Mouse (Mus musculus) monocyte, adult 5-6 weeks (primary cell): ENCODE data around the gene Dgka. TPM values are rescaled to one million over a fixed set of nuclear protein-coding genes. Genes with fewer than 3 reads are reported as not detected.
"Not testable (repeated sequence)": the region's sequence is repeated elsewhere in the genome, so short reads cannot be mapped to it uniquely, and the experiment has no call there.

Source experiments
- ATAC-seq: fragments of 153-309, 156-312 bp; replicated peaks from 2 replicates; pipeline ENCODE4 v1.8.0; 2017; ENCODE audit warnings: mild to moderate bottlenecking; ENCODE audit not compliant: low TSS enrichment, insufficient number of reproducible peaks, severe bottlenecking, poor library complexity, low FRiP score
- total RNA-seq: library from RNA; stranded (forward); fragments of 200-1000, 200-491, 200-594 nt; gene quantifications from 3 replicates; pipeline ENCODE4 v1.2.3, GENCODE M21; 2017

The Dgka gene
- total RNA-seq, 1 experiment from 2014 or later: 86.0 TPM

DNA sequence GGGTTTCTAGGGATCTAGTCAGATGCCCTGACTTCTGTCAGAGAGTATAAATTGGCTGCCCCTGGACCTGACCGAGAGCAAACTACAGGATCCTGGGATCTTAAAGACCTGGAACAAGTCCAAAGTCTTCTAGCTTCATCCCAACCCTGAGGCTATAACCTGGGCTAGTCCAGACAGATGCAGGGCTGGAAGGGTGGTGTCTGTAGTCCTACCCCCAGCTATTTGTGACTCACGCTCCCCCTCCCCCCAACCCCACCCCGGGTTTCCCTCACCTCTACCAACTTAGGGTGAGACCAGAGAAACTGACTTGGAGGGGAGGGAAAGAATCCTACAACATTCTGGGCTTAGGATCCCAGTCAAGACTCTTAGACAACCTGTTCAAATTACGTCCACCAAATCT is 2.0 kb downstream of the Dgka start:
- ATAC-seq: no peak

DNA sequence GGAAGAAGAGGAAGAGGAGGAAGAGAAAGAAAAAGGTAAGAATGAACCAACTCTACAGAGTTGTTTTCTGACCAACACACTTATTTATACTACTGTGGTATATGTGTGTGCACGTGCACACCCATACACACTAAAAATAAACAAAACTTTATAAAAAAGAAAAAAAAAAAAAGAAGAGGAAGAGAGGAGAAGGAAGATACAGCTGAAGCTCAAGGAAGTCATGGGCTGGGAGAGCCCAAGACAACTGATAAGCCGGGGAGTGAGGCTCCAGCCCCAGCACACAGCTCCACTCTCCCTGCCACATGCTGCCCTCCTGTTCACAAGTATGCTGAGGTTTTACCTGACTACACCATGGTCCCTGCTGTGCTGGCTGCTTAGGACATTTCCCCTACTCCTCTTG is 4.4 kb downstream of the Dgka start:
- no peak for ATAC-seq

DNA sequence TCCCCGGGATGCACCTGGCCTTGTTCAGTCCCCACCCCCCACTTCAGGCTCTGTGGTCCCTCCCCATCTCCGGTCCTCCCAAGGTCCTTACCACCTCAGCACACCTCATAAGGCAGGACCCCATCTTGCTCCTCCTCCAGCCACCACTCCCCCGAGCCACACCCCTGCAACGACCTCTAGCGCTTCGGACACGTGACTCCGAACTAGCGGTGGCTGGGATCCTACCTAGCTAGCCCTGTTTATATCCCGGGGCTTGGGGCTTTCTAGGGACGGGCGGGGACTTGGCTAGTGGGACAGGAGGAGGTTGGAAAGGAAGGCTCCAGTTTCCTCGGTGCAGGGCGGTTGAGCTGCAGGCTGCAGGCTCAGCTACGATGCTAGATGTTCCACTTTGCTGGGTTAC is 7.2 kb downstream of the Dgka start:
- ATAC-seq: no peak

DNA sequence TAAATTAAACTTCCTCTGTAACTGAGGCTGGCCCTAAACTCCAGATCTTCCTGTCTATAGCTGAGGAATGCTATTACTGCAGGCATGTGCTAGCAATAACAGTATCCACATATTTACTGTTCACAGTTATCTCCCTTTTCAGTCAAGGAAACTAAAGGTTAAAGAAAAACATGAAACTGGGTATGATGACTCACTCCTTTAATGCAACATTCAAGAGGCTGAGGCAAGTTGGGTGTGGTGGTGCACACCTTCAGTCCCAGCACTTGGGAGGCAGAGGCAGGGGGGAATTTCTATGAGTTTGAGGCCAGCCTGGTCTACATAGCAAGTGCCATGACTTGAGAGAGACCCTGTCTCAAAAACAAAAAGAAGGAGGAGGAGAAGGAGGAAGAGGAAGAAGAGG is 12.7 kb downstream of the Dgka start:
- no peak for ATAC-seq

DNA sequence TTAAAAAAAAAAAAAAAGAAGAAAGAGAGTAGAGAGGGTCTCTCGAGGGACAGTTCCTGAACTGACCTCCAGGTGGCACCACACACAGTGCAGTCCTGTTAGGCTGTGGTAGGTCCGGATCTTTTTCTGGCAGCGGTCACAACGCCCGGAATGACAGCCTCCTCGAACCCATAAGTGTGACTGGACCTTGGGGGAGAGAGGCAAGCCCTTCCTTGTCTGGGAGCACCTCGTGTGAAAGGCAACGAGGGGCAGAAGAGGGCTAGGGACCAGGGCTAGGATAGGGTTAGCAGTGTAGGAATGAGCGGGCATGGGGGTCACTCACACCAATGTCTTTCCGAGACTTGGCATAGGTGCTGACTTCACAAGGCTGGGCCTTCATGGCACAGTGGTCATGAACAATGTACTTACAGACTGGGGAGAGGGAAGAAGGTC is 13.6 kb downstream of the Dgka start:
- ATAC-seq: peak; percentile 77

DNA sequence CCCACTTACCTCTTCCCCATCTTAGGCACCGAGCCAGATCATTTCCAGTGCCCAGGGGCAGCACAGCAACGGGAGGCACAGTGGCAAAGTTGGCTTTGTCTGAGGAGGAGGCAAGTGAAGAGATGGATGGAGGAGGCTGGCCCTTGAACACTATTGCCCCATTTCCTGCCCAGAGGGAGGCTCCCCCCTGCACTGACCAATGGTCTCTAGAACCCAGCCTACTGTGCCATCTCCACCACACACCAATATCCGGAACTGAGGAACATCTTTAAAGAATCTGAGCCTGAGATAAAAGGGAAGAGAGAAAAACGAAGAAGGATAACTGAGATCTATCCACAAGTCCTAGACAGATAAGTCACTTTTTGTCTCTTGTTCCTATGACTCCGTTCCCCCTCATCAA is 16.6 kb downstream of the Dgka start:
- ATAC-seq: no peak

DNA sequence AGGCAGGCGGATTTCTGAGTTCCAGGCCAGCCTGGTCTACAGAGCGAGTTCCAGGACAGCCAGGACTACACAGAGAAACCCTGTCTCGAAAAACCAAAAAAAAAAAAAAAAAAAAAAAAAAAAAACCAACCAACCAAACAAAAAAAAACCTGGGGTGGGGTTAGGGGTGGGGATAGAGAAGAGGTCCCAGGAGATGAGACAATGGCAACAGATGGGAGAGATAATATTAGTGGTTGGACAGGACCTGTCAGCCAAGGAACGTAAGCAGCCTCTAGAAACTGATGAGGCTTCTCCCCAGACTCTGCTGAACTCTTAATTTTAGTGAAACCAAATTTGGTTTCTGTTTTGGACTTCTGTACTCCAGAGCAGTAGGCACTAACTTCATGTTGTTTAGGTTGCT is 19.2 kb downstream of the Dgka start:
- ATAC-seq: not testable (repeated sequence)

DNA sequence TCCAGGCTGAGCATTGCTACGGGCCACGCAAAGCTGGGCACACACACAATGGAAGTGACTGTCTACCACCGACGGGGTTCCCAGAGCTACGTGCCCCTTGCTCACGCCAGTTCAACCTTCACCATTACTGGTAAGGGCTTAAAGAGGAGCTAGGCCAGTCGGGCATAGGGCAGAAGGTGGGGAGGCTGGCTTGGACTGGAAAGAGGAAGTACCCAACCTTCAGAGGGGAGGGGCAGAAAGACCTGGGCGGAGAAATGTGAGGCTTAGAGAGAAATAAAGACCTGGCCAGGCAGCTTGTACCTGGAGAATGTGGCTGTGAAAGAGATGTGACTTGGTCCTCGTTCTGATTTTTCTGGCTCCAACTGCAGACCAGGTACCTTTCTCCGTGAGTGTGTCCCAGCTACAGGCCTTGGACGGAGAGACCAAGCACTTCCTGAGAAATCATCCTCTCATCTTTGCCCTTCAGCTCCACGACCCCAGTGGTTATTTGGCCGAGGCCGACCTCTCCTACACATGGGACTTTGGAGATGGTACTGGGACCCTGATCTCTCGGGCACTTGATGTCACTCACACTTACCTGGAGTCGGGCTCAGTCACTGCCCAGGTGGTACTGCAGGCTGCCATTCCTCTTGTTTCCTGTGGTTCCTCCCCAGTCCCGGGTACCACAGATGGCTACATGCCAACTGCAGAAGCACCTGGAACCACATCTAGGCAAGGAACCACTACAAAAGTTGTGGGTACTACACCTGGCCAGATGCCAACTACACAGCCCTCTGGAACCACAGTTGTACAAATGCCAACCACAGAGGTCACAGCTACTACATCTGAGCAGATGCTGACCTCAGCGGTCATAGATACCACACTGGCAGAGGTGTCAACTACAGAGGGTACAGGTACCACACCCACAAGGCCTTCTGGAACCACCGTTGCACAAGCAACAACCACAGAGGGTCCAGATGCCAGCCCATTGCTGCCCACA is 28.8 kb downstream of the Dgka start:
- peak; percentile 82 for ATAC-seq

DNA sequence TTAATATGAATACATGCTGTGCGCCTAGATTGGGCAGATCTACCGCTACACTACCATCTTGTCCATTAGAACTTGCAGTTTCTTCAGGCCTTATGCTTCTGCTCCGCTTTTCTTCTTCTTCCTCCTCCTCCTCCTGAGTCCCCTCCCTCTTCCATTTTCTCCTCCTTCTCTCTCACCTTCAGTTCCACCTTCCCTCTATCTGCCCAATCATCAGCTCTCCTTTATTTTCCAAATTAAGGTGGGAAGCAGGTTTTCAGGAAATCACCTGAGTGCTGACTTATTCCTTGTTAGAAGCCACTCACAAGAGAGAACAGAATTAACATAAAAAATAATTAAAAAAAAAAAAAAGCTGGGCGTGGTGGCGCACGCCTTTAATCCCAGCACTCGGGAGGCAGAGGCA is 33.3 kb downstream of the Dgka start:
- not testable (repeated sequence) for ATAC-seq

DNA sequence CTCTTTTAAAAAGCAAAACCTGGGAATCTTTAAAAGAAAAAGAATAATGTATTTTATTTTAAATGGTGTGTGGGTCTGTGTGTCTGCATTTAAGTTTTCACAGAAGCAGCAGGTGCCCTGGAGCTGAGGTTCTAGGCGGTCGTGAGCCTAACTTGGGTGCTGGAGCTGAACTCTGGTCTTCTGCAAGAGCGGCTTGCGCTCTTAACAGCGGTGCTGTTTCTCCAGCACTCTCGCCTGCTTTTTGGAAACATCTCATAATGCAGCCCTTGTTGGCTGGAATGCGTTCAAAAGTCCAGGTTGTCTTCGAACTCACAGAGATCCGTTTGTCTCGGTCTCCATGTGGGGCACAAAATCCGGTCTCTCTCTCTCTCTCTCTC is 39.4 kb downstream of the Dgka start:
- no peak for ATAC-seq

DNA sequence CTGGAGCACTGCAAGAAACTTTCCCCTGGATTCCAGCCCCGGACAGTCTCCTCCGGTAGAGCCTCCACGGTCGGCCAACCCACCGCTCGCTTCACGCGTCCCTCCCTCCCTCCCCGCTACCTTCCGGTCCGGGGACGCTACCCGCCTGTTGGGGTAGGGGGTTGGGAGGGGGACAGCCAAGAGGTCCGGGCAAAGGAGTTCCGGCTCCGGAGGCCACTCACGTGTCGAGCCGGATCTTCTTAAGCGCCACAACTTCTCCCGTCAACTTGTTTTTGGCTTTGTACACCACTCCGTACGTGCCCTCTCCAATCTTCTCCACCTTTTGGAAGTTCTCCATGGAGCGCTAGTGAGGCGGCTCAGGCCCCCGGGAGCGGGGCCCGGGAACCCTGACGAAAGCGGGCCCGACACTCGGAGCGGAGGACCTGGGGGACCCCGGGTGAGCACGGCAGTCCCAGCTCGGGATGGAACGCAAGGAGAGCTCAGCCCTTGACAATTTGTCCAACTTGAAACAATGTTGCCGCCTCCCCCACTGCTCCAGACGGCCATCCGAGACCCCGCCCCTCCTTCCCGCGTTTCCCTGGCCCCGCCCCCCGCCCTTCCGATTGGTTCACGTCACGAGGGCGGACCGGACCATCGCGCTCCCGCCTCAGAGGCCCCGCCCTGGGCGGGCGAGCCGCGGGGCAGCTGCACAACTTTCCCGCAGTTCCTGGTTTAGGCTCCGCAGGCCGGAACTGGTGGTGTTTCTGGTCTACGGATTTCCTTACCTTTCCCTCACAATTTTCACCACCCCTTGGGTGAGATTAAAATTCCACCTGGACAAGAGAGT is 40.0 kb downstream of the Dgka start, which contains the start of gene Cdk2:
Gene Cdk2 (minus strand): TSS at position 541 of the 826 bp plus-strand sequence.
- peak; percentile 73 for ATAC-seq

DNA sequence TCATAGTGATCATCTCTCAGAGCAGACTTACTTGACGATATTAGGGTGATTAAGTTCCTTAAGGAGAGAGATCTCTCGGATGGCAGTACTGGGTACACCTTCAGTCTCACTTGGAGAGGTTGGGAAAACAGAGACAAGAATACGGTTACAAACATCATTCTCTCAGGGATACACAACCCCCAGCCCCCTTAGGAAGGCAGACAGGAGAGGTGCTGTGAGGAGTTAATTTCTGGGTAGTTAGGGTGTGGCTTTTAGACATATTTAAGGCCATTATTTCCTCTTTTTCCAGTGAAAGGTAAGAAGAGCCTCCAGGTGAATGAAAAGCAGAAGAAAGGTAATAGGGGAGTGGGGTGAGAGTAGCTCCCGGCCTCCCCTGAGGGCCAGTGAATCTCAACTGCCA is 40.8 kb downstream of the Dgka start, which contains the start of gene Pmel:
Gene Pmel (plus strand): TSS at position 301 of the 400 bp plus-strand sequence.
- ATAC-seq: no peak

DNA sequence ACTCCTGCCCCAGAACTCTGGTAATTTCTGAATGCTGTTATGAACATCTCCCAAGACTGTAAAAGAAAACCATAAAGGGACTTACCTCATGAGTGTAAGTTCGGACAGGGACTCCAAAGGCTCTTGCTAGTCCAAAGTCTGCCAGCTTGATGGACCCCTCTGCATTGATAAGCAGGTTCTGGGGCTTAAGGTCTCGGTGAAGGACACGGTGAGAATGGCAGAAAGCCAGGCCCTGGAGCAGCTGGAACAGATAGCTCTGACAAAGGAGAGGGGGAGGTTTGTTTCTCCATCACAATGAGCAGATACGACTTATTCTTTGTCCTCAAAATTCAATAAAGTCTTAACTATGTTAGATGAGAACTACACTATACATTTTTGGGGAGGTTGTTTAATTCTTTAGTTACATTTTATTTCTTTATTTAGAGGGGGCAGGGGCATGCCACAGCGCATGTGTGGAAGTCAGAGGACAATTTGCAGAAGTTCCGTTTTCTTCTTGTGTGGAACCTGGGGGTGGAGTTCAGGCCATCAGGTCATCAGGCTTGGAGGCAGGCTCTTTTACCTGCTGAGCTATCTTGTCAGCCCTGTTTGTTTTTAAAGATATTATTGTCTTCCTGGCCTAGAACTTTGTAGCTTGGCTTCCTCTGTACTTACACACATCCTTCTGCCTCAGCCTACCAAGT is 42.2 kb downstream of the Dgka start:
- ATAC-seq: no peak

DNA sequence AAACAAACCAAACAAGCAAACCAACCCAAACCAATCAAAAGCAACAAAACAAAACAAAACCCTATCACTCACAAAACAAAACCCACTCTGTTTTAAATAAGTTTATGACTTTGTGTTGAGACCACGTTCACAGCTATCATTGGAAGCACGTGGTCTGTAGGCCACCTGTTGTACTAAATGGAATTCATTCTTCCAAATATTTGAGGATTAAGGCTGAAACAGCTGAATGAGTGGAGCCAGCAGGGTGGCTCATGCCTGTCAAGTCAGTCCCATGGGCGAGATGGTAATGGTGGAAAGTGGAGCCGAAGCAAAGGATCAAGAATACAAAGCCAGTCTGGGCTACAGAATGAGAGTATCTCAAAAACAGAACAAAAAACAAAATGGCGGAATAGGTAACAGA is 43.9 kb downstream of the Dgka start:
- no peak for ATAC-seq

DNA sequence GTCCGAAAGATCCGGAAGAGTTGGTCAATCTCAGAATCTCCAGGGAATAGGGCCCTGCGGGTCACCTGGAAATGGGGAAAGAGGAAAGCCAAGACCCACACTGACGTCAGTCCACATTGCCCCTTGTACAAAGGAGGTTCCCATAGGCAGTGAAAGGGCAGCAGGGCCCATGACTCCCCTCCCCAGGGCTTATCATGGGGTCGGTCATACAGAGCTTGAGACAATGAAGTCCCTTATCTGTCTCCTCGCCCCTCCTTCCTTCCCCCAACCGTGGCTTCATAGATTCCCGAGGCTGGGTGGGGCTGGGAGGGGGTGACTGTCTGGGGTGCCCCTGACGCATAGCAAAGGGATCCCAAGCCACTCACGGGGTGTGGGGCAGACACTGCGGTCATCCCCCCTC is 45.0 kb downstream of the Dgka start:
- no peak for ATAC-seq

DNA sequence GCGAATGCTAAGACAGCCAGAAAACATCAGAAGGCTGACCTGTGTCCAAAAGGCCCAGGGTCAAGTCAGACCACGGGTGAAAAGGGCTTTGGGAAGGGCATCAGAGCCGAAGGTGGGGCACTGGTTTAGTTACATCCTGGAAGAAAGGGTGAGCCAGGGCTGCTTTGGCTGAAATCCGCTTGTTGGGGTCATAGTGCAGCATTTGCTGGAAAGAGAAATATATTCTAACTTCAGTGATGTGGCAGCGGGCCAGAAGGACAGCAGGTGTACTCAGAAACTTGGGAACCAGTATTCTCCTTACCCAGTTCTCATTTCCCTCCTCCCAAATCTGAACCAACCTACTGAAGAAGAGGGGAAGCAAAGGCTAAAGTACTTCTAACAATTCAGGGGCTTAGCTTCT is 45.6 kb downstream of the Dgka start:
- no peak for ATAC-seq

DNA sequence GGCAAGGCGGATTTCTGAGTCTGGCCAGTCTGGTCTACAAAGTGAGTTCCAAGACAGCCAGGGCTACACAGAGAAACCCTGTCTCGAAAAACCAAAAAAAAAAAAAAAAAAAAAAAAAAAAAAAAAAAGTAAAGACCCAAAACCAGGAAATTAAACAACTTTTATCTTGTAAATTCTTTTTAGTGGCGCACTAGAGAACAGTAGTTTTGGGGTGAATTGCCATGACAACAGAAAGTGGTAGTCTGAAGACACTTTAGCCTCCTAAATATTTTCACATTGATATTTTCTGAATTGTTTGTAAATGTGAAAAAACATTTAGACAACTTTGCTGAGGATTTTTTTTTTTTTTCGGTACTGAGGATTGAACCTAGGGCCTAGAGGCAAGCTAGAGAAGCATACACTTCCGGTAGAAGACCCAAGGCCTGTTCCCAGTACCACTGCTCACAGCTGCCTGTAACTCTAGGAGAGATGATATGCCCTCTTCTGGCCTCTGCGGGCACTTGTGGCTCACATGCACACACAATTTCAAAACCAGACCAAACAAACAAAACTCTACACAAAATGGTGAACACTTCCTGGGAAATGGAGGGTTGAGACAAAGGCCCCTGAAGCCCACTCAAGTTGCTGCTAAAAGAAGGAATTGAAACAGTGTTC is 47.5 kb downstream of the Dgka start:
- ATAC-seq: no peak

DNA sequence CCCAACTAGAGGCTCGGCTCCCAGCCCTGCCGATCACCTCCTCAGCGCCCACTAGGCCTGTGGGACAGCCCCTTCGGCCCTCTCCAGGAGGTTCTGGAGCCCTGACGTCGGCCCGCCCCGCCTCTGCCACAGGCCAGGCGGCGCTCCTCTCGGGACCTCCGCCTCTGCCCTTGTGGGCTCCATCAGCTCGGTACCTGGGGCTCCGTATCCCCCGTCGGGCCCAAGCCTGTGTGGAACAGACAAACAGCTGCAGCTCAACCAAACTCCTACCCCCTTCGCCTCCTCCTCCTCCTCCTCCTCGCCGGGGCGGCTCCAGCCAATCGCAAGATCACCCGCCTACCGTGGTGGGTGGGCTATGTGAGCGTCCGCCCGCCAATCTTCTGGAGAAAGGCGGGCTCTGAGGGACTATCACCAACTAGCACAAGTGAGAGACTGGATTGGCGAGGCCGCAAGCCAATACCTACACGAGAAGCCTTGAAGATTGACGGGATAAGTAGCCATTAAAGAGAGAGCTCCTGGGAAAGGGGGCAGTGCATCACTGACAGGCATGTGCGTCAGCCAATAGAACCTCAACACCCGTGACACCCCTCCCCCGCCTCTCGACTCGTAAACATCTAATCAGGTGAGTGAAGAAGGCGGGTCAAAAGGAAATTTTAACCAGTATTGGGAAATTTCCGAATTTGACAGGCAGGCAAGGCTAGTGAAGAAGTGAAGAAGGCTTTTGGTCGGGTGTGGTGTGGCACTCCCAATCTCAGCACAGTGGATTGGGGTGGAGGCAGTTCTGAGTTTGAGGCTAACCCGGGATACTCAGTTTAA is 48.5 kb downstream of the Dgka start, which contains the start of gene Rab5b:
Gene Rab5b (minus strand): TSS at position 273 of the 816 bp plus-strand sequence.
- ATAC-seq: peak; percentile 96
